Mouse (Mus musculus) liver, embryonic 12.5 days (tissue): ENCODE results near the gene Slc52a3. TPM values are rescaled to one million over a fixed set of nuclear protein-coding genes. Genes with fewer than 3 reads are reported as not detected.
A peak's percentile ranks its signal among the peaks of the same experiment; 100 is the strongest.

Experiments
- microRNA counts: library from miRNA; unstranded; fragments of <30 nt; microRNA quantifications from one replicate; lab custom pipeline; 2017
- microRNA-seq: library from miRNA; unstranded; fragments of <30 nt; microRNA quantifications from one replicate; pipeline ENCODE4, GENCODE M21; 2017
- polyA plus RNA-seq: library from polyadenylated mRNA; unstranded; fragments of >200 nt; fragmentation: Nextera tagmentation; extraction: Ambion mirVana; gene quantifications from 2 replicates; pipeline ENCODE4 v1.2.1, GENCODE M21; 2016

Slc52a3 gene
- polyA plus RNA-seq, 1 experiment from 2014 or later, result 1.3 TPM

MicroRNAs encoded within 50 kb of the gene (microRNA counts, 519-probe panel; counts per million panel counts)
- microRNA mmu-miR-1953 (lab: Ali Mortazavi, UCI), result 582 counts per million, percentile 70 among the panel's probes with 10 or more counts

Small RNA genes lying within 50 kb of the gene (microRNA-seq; reads per million reads assigned to microRNA genes)
- 1.8 reads per million for gene Mir1953

Other genes starting within 250 kb of the Slc52a3 start
- 0.11 TPM in 1 of 2 replicates, not detected in the other for gene Rspo4, start 153.6 kb upstream of the Slc52a3 start, polyA plus RNA-seq
- gene Angpt4, start 85.3 kb upstream of the Slc52a3 start, polyA plus RNA-seq, result 0.05 and 0.08 TPM in 2 replicates
- gene Fam110a, start 16.3 kb upstream of the Slc52a3 start, polyA plus RNA-seq, result 11.1 and 11.8 TPM in 2 replicates
- not detected in 2 replicates for gene Scrt2, start 85.0 kb downstream of the Slc52a3 start, polyA plus RNA-seq
- gene Srxn1, start 109.0 kb downstream of the Slc52a3 start, polyA plus RNA-seq, result 23.1 and 27.2 TPM in 2 replicates
- gene Tcf15, start 147.1 kb downstream of the Slc52a3 start, polyA plus RNA-seq, result 0.42 and 0.94 TPM in 2 replicates
- gene Csnk2a1, start 230.3 kb downstream of the Slc52a3 start, polyA plus RNA-seq, result 44.0 and 48.8 TPM in 2 replicates